Mouse (Mus musculus) limb, embryonic 11.5 days (tissue): ENCODE results near the gene Calhm5. TPM values are rescaled to one million over a fixed set of nuclear protein-coding genes. Genes with fewer than 3 reads are reported as not detected.

Experiments used
- ATAC-seq: fragments of 200-750 bp; cut with Nextera tagmentation; 2 replicates; pipeline ENCODE4 v1.8.0; 2017; ENCODE audit warnings: low read depth; ENCODE audit not compliant: insufficient number of reproducible peaks, low FRiP score, low TSS enrichment
- DNase-seq: peaks from one replicate; pipeline ENCODE4 v3.0.0-alpha.2; 2015; ENCODE audit warnings: low spot score
- H3K27ac ChIP-seq: fragments of 300-500 bp; sonication (generic); replicated peaks from 2 replicates; pipeline ENCODE4 v1.5.1; 2014; ENCODE audit warnings: low read depth, mild to moderate bottlenecking, low read length
- H3K27me3 ChIP-seq: fragments of 300-500 bp; sonication (generic); 2 replicates; pipeline ENCODE4 v1.6.1; 2014; ENCODE audit warnings: mild to moderate bottlenecking, low read length, mixed read lengths; ENCODE audit not compliant: control insufficient read depth, insufficient read depth
- H3K36me3 ChIP-seq: fragments of 300-500 bp; sonication (generic); 2 replicates; pipeline ENCODE4 v1.6.1; 2014; ENCODE audit warnings: mild to moderate bottlenecking, low read length, moderate library complexity, mixed read lengths; ENCODE audit not compliant: control insufficient read depth, insufficient read depth
- H3K4me1 ChIP-seq: fragments of 300-500 bp; sonication (generic); 2 replicates; pipeline ENCODE4 v1.6.1; 2014; ENCODE audit warnings: low read length, mixed read lengths; ENCODE audit not compliant: control insufficient read depth, insufficient read depth
- H3K4me2 ChIP-seq: fragments of 300-500 bp; sonication (generic); 2 replicates; pipeline ENCODE4 v1.6.1; 2014; ENCODE audit warnings: low read depth, mild to moderate bottlenecking, moderate library complexity; ENCODE audit not compliant: severe bottlenecking
- H3K4me3 ChIP-seq: fragments of 300-500 bp; sonication (generic); 2 replicates; pipeline ENCODE4 v1.5.1; 2014; ENCODE audit warnings: low read depth, low read length
- H3K9ac ChIP-seq: fragments of 300-500 bp; sonication (generic); 2 replicates; pipeline ENCODE4 v1.6.1; 2014; ENCODE audit warnings: mild to moderate bottlenecking, low read length
- H3K9me3 ChIP-seq: fragments of 300-500 bp; sonication (generic); 2 replicates; pipeline ENCODE4 v1.6.1; 2016; ENCODE audit warnings: low read length; ENCODE audit not compliant: control insufficient read depth
- WGBS: fragments of 180-500 bp; shearing (Covaris S2); extraction: QIAGEN DNeasy Blood & Tissue Kit; methylation state at CpG from one replicate; pipeline ENCODE4 v1.1.7; 2014; 5-methylcytosine and 5-hydroxymethylcytosine counted together
- polyA plus RNA-seq: library from polyadenylated mRNA; unstranded; fragments of >200 nt; fragmentation: Nextera tagmentation; extraction: Ambion mirVana; gene quantifications from 2 replicates; pipeline ENCODE4 v1.2.1, GENCODE M21; 2014

Gene Calhm5
- polyA plus RNA-seq, 1 experiment from 2014 or later = 0.08 TPM

DNA sequence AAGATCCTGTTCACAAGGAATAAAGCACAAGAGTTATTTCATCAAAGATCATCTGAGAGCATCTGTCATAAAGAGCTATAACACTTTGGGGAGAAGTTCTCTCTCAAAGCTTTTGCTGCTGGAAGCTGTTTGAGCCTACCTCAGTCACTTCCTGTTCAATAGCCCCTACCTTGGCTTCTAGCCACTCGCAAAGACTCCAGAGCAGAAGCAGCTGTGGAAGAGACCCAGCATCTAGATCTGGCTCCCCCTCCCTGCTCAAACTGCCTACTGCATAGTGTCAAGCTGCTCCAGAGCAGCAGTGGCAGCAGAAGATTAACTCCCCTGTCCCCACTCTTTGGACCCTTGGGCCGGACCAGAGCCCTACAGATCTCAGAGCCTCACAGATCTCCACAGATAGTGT, 42.3 kb downstream of the Calhm5 start:
- WGBS = 80% methylated on average over 2 of the region's 2 CpGs
- H3K36me3 ChIP-seq = no peaks in the 10 kb centered on the region
- H3K9me3 ChIP-seq = no peaks in the 10 kb centered on the region
- no peaks in the 10 kb centered on the region for H3K4me1 ChIP-seq
- H3K9ac ChIP-seq = no peak overlapping the region
- no peak overlapping the region for H3K4me3 ChIP-seq
- DNase-seq (no peak), ATAC-seq (no peak)
- H3K4me2 ChIP-seq = no peak overlapping the region
- no peaks in the 10 kb centered on the region for H3K27me3 ChIP-seq
- H3K27ac ChIP-seq = no peak overlapping the region

DNA sequence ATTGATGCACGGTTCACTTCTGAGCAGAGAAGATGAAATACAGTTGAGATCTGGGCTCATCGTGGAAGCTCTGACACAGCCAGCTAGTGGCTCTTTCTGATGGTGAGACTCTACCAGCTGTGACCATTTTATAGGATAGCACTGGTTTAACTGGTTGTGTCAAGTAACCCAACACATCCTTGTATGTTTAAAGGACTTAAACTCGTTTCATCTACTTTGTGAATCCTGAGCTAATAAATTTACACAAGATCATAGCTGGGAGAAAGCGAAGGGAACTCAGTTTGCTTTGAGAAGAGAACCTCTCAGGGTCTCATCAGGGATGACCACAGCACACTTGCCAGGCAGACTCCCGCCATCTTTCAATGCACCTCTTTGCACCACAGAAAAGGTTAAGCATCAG, 52.1 kb downstream of the Calhm5 start, which contains the start of gene Calhm4:
Calhm4 (minus strand) TSS at position 101 of the 400 bp plus-strand sequence.
- no peak within 1 kb of the TSS for H3K4me3 ChIP-seq
- H3K27me3 ChIP-seq = no peaks in the 10 kb centered on the region
- no peak within 1 kb of the TSS for H3K4me2 ChIP-seq
- H3K9me3 ChIP-seq = no peaks in the 10 kb centered on the region
- no peak within 1 kb of the TSS for H3K9ac ChIP-seq
- H3K4me1 ChIP-seq = no peaks in the 10 kb centered on the region
- no peak for DNase-seq
- 89% methylated on average over 5 of the region's 5 CpGs for WGBS
- ATAC-seq = no peak
- no peaks in the 10 kb centered on the region for H3K36me3 ChIP-seq
- H3K27ac ChIP-seq = no peak within 1 kb of the TSS

Other genes starting within 250 kb of the Calhm5 start
- gene Sult3a1, start 238.8 kb downstream of the Calhm5 start, polyA plus RNA-seq = not detected in 2 replicates
- gene Rsph4a, start 191.4 kb downstream of the Calhm5 start, polyA plus RNA-seq = not detected in 2 replicates
- 23.3 and 27.4 TPM in 2 replicates for gene Zup1, start 145.2 kb downstream of the Calhm5 start, polyA plus RNA-seq
- 170 and 176 TPM in 2 replicates for gene Rwdd1, start 76.9 kb downstream of the Calhm5 start, polyA plus RNA-seq
- gene Trappc3l, start 58.9 kb downstream of the Calhm5 start, polyA plus RNA-seq = not detected in 2 replicates
- not detected in 2 replicates for gene Calhm4, start 52.2 kb downstream of the Calhm5 start, polyA plus RNA-seq
- 0.68 and 0.98 TPM in 2 replicates for gene Calhm6, start 31.5 kb upstream of the Calhm5 start, polyA plus RNA-seq
- gene Dse, start 111.2 kb upstream of the Calhm5 start, polyA plus RNA-seq = 36.0 and 37.4 TPM in 2 replicates
- 55.8 and 60.3 TPM in 2 replicates for gene Tspyl1, start 185.7 kb upstream of the Calhm5 start, polyA plus RNA-seq
- gene Tspyl4, start 200.9 kb upstream of the Calhm5 start, polyA plus RNA-seq = 6.6 and 9.2 TPM in 2 replicates